Mouse (Mus musculus) kidney, adult 18-20 months (tissue): ENCODE results near the gene Gch1.
"Not testable (repeated sequence)": the region's sequence is repeated elsewhere in the genome, so short reads cannot be mapped to it uniquely, and the experiment has no call there.

Source experiments
- DNase-seq: peaks from one replicate; pipeline ENCODE4 v3.0.0; 2021

The Gch1 gene

GRCm38 (mm10) chr14:47161921-47162427 lies 27.2 kb downstream of the Gch1 start:
- DNase-seq, result no peak

GRCm38 (mm10) chr14:47160051-47160640 lies 29.1 kb downstream of the Gch1 start:
- DNase-seq, result no peak

- no peak for DNase-seq
Observed at GRCm38 (mm10) chr14:47154303-47154702, 34.9 kb downstream of the Gch1 start.

GRCm38 (mm10) chr14:47151306-47151705 lies 37.9 kb downstream of the Gch1 start:
- DNase-seq, result no peak

- no peak for DNase-seq
Observed at GRCm38 (mm10) chr14:47144326-47144725, 44.9 kb downstream of the Gch1 start.

- no peak for DNase-seq
Observed at GRCm38 (mm10) chr14:47138853-47139252, 50.4 kb downstream of the Gch1 start.

GRCm38 (mm10) chr14:47136637-47137036 lies 52.6 kb downstream of the Gch1 start:
- peak; percentile 30 for DNase-seq

GRCm38 (mm10) chr14:47133948-47134347 lies 55.3 kb downstream of the Gch1 start:
- DNase-seq, result no peak

- DNase-seq, result no peak
Observed at GRCm38 (mm10) chr14:47127987-47128386, 61.2 kb downstream of the Gch1 start.

GRCm38 (mm10) chr14:47117522-47117921 lies 71.7 kb downstream of the Gch1 start:
- no peak for DNase-seq

GRCm38 (mm10) chr14:47116062-47116762 lies 73.0 kb downstream of the Gch1 start:
- no peak for DNase-seq

GRCm38 (mm10) chr14:47115154-47115553 lies 74.1 kb downstream of the Gch1 start:
- DNase-seq, result no peak

GRCm38 (mm10) chr14:47111341-47111740 lies 77.9 kb downstream of the Gch1 start:
- no peak for DNase-seq

GRCm38 (mm10) chr14:47110391-47110790 lies 78.8 kb downstream of the Gch1 start:
- DNase-seq, result not testable (repeated sequence)

- DNase-seq, result no peak
Observed at GRCm38 (mm10) chr14:47107461-47107860, 81.8 kb downstream of the Gch1 start.

- no peak for DNase-seq
Observed at GRCm38 (mm10) chr14:47105755-47106154, 83.5 kb downstream of the Gch1 start.

- no peak for DNase-seq
Observed at GRCm38 (mm10) chr14:47105174-47105557, 84.0 kb downstream of the Gch1 start.

- no peak for DNase-seq
Observed at GRCm38 (mm10) chr14:47104246-47105173, 84.7 kb downstream of the Gch1 start.
